Mouse (Mus musculus): ENCODE data around the gene C4b. TPM values are rescaled to one million over a fixed set of nuclear protein-coding genes. Genes with fewer than 3 reads are reported as not detected.
A peak's percentile ranks its signal among the peaks of the same experiment; 100 is the strongest.
"Not testable (repeated sequence)": the region's sequence is repeated elsewhere in the genome, so short reads cannot be mapped to it uniquely, and the experiment has no call there.

C4b gene
- total RNA-seq, 1 experiment from 2014 or later: 152 TPM

- not testable (repeated sequence) for DNase-seq
Observed at GRCm38 (mm10) chr17:34706476-34706875, 37.2 kb downstream of the C4b start.

GRCm38 (mm10) chr17:34700671-34701071 lies 43.0 kb downstream of the C4b start:
- DNase-seq: no peak

- DNase-seq: no peak
Observed at GRCm38 (mm10) chr17:34699575-34700408, 43.9 kb downstream of the C4b start.

GRCm38 (mm10) chr17:34692906-34693305 lies 50.8 kb downstream of the C4b start:
- peak; percentile 85 for DNase-seq

GRCm38 (mm10) chr17:34690458-34690857 lies 53.2 kb downstream of the C4b start:
- peak; percentile 55 for DNase-seq

- no peak for DNase-seq
Observed at GRCm38 (mm10) chr17:34688889-34689288, 54.8 kb downstream of the C4b start.

GRCm38 (mm10) chr17:34685120-34686110 lies 58.3 kb downstream of the C4b start:
- peak; percentile 67 for DNase-seq

- DNase-seq: peak; percentile 52
Observed at GRCm38 (mm10) chr17:34684253-34684893, 59.3 kb downstream of the C4b start.

- peak; percentile 22 for DNase-seq
Observed at GRCm38 (mm10) chr17:34683686-34684220, 59.9 kb downstream of the C4b start.

GRCm38 (mm10) chr17:34683179-34683578 lies 60.5 kb downstream of the C4b start:
- no peak for DNase-seq

- DNase-seq: peak; percentile 45
Observed at GRCm38 (mm10) chr17:34681881-34682536, 61.7 kb downstream of the C4b start.

GRCm38 (mm10) chr17:34681132-34681571 lies 62.5 kb downstream of the C4b start:
- DNase-seq: peak; percentile 72

GRCm38 (mm10) chr17:34680621-34681020 lies 63.1 kb downstream of the C4b start:
- no peak for DNase-seq

GRCm38 (mm10) chr17:34680191-34680590 lies 63.5 kb downstream of the C4b start:
- DNase-seq: no peak

Small RNA genes within 50 kb of the gene (microRNA-seq; reads per million reads assigned to microRNA genes)
- gene Gm27471: 0 reads per million in 2 experiments

Other genes starting within 250 kb of the C4b start
- not detected in 2 replicates for gene Btnl6, start 226.5 kb downstream of the C4b start, total RNA-seq (2021)
- gene Notch4, start 179.6 kb downstream of the C4b start, total RNA-seq (2021): 34.1 and 39.3 TPM in 2 replicates
- gene Gpsm3, start 154.1 kb downstream of the C4b start, total RNA-seq (2021): 6.3 and 16.3 TPM in 2 replicates
- gene Pbx2, start 152.6 kb downstream of the C4b start, total RNA-seq (2021): 37.2 and 42.2 TPM in 2 replicates
- gene Ager, start 146.0 kb downstream of the C4b start, total RNA-seq (2021): 1.7 and 2.4 TPM in 2 replicates
- 72.5 and 76.9 TPM in 2 replicates for gene Rnf5, start 140.2 kb downstream of the C4b start, total RNA-seq (2021)
- gene Agpat1, start 139.6 kb downstream of the C4b start, total RNA-seq (2021): 101 and 103 TPM in 2 replicates
- 4.3 and 4.7 TPM in 2 replicates for gene Egfl8, start 127.9 kb downstream of the C4b start, total RNA-seq (2021)
- gene Ppt2, start 115.4 kb downstream of the C4b start, total RNA-seq (2021): 49.7 and 50.0 TPM in 2 replicates
- gene Prrt1, start 114.3 kb downstream of the C4b start, total RNA-seq (2021): 8.7 and 12.4 TPM in 2 replicates
- 11.5 and 12.5 TPM in 2 replicates for gene Fkbpl, start 99.1 kb downstream of the C4b start, total RNA-seq (2021)
- 43.5 and 52.1 TPM in 2 replicates for gene Atf6b, start 96.7 kb downstream of the C4b start, total RNA-seq (2021)
- 39.8 and 41.0 TPM in 2 replicates for gene Tnxb, start 73.3 kb downstream of the C4b start, total RNA-seq (2021)
- gene Cyp21a1, start 60.7 kb upstream of the C4b start, total RNA-seq (2021): 3,653 and 3,825 TPM in 2 replicates
- 38.0 and 38.6 TPM in 2 replicates for gene Stk19, start 93.1 kb upstream of the C4b start, total RNA-seq (2021)
- gene Dxo, start 93.1 kb upstream of the C4b start, total RNA-seq (2021): 65.0 and 65.5 TPM in 2 replicates
- gene Skiv2l, start 106.3 kb upstream of the C4b start, total RNA-seq (2021): 55.0 and 60.0 TPM in 2 replicates
- 54.4 and 58.4 TPM in 2 replicates for gene Nelfe, start 106.5 kb upstream of the C4b start, total RNA-seq (2021)
- 36.2 and 180 TPM in 2 replicates for gene Cfb, start 118.6 kb upstream of the C4b start, total RNA-seq (2021)
- 13.8 and 15.2 TPM in 2 replicates for gene Zbtb12, start 135.6 kb upstream of the C4b start, total RNA-seq (2021)
- not detected in 2 replicates for gene Gm20547, start 138.2 kb upstream of the C4b start, total RNA-seq (2021)
- 43.2 and 54.5 TPM in 2 replicates for gene C2, start 154.4 kb upstream of the C4b start, total RNA-seq (2021)
- gene Ehmt2, start 154.6 kb upstream of the C4b start, total RNA-seq (2021): 112 and 134 TPM in 2 replicates
- 1.5 and 1.7 TPM in 2 replicates for gene Slc44a4, start 170.6 kb upstream of the C4b start, total RNA-seq (2021)
- gene Neu1, start 187.4 kb upstream of the C4b start, total RNA-seq (2021): 19.3 and 25.2 TPM in 2 replicates
- 29.6 and 90.6 TPM in 2 replicates for gene Hspa1b, start 215.4 kb upstream of the C4b start, total RNA-seq (2021)
- not detected in 2 replicates for gene Gm20481, start 226.0 kb upstream of the C4b start, total RNA-seq (2021)
- gene Hspa1a, start 228.3 kb upstream of the C4b start, total RNA-seq (2021): 12.7 and 38.7 TPM in 2 replicates
- gene Hspa1l, start 228.8 kb upstream of the C4b start, total RNA-seq (2021): 0.34 and 0.37 TPM in 2 replicates
- gene Lsm2, start 238.0 kb upstream of the C4b start, total RNA-seq (2021): 39.4 and 44.2 TPM in 2 replicates

Data from adrenal gland, postnatal 14 days (tissue).